Mouse (Mus musculus): ENCODE data around the gene Smad3. TPM values are rescaled to one million over a fixed set of nuclear protein-coding genes. Genes with fewer than 3 reads are reported as not detected.
A peak's percentile ranks its signal among the peaks of the same experiment; 100 is the strongest.

Smad3 gene
- total RNA-seq (2017): 43.1 and 45.5 TPM in 2 replicates

- peak; percentile 70 to 76 for ATAC-seq (replicated peaks in 1 of 2; ENCODE audit: insufficient read depth in 1 of 2, low FRiP score in 2 of 2, low TSS enrichment in 1 of 2, low read depth in 1 of 2, poor library complexity in 2 of 2, severe bottlenecking in 2 of 2)
These were observed at the start of gene Smad3 for GRCm38 (mm10) chr9:63757865-63758440. Gene Smad3, minus strand, starts transcription at chr9:63757994.

GRCm38 (mm10) chr9:63804847-63805246, 47.1 kb upstream of the Smad3 start:
- no peak for ATAC-seq (replicated peaks in 1 of 2; ENCODE audit: insufficient read depth in 1 of 2, low FRiP score in 2 of 2, low TSS enrichment in 1 of 2, low read depth in 1 of 2, poor library complexity in 2 of 2, severe bottlenecking in 2 of 2)

GRCm38 (mm10) chr9:63803181-63803591, 45.4 kb upstream of the Smad3 start:
- peak in 1 of 2 experiments; percentile 7; a peak in 1 of 4 replicates for ATAC-seq (replicated peaks in 1 of 2; ENCODE audit: insufficient read depth in 1 of 2, low FRiP score in 2 of 2, low TSS enrichment in 1 of 2, low read depth in 1 of 2, poor library complexity in 2 of 2, severe bottlenecking in 2 of 2)

GRCm38 (mm10) chr9:63802504-63802903, 44.7 kb upstream of the Smad3 start:
- no peak for ATAC-seq (replicated peaks in 1 of 2; ENCODE audit: insufficient read depth in 1 of 2, low FRiP score in 2 of 2, low TSS enrichment in 1 of 2, low read depth in 1 of 2, poor library complexity in 2 of 2, severe bottlenecking in 2 of 2)

GRCm38 (mm10) chr9:63802080-63802479, 44.3 kb upstream of the Smad3 start:
- no peak for ATAC-seq (replicated peaks in 1 of 2; ENCODE audit: insufficient read depth in 1 of 2, low FRiP score in 2 of 2, low TSS enrichment in 1 of 2, low read depth in 1 of 2, poor library complexity in 2 of 2, severe bottlenecking in 2 of 2)

GRCm38 (mm10) chr9:63796429-63796828, 38.6 kb upstream of the Smad3 start:
- no peak for ATAC-seq (replicated peaks in 1 of 2; ENCODE audit: insufficient read depth in 1 of 2, low FRiP score in 2 of 2, low TSS enrichment in 1 of 2, low read depth in 1 of 2, poor library complexity in 2 of 2, severe bottlenecking in 2 of 2)

- peak; percentile 37 to 42; a peak in 2 of 4 replicates for ATAC-seq (replicated peaks in 1 of 2; ENCODE audit: insufficient read depth in 1 of 2, low FRiP score in 2 of 2, low TSS enrichment in 1 of 2, low read depth in 1 of 2, poor library complexity in 2 of 2, severe bottlenecking in 2 of 2)
These were observed 36.1 kb upstream of the Smad3 start for GRCm38 (mm10) chr9:63793731-63794495.

- ATAC-seq (replicated peaks in 1 of 2; ENCODE audit: insufficient read depth in 1 of 2, low FRiP score in 2 of 2, low TSS enrichment in 1 of 2, low read depth in 1 of 2, poor library complexity in 2 of 2, severe bottlenecking in 2 of 2): no peak
These were observed 33.9 kb upstream of the Smad3 start for GRCm38 (mm10) chr9:63791716-63792115.

GRCm38 (mm10) chr9:63791275-63791674, 33.5 kb upstream of the Smad3 start:
- ATAC-seq (replicated peaks in 1 of 2; ENCODE audit: insufficient read depth in 1 of 2, low FRiP score in 2 of 2, low TSS enrichment in 1 of 2, low read depth in 1 of 2, poor library complexity in 2 of 2, severe bottlenecking in 2 of 2): 0 out of 4 replicates have a peak, but pooled peaks of 1 of the 2 experiments have one; percentile 37

- ATAC-seq (replicated peaks in 1 of 2; ENCODE audit: insufficient read depth in 1 of 2, low FRiP score in 2 of 2, low TSS enrichment in 1 of 2, low read depth in 1 of 2, poor library complexity in 2 of 2, severe bottlenecking in 2 of 2): no peak
These were observed 32.4 kb upstream of the Smad3 start for GRCm38 (mm10) chr9:63790222-63790621.

- ATAC-seq (replicated peaks in 1 of 2; ENCODE audit: insufficient read depth in 1 of 2, low FRiP score in 2 of 2, low TSS enrichment in 1 of 2, low read depth in 1 of 2, poor library complexity in 2 of 2, severe bottlenecking in 2 of 2): no peak
These were observed 31.6 kb upstream of the Smad3 start for GRCm38 (mm10) chr9:63789386-63789785.

- ATAC-seq (replicated peaks in 1 of 2; ENCODE audit: insufficient read depth in 1 of 2, low FRiP score in 2 of 2, low TSS enrichment in 1 of 2, low read depth in 1 of 2, poor library complexity in 2 of 2, severe bottlenecking in 2 of 2): no peak
These were observed 29.8 kb upstream of the Smad3 start for GRCm38 (mm10) chr9:63787606-63788005.

- ATAC-seq (replicated peaks in 1 of 2; ENCODE audit: insufficient read depth in 1 of 2, low FRiP score in 2 of 2, low TSS enrichment in 1 of 2, low read depth in 1 of 2, poor library complexity in 2 of 2, severe bottlenecking in 2 of 2): no peak
These were observed 29.3 kb upstream of the Smad3 start for GRCm38 (mm10) chr9:63787086-63787485.

GRCm38 (mm10) chr9:63786026-63786670, 28.4 kb upstream of the Smad3 start:
- ATAC-seq (replicated peaks in 1 of 2; ENCODE audit: insufficient read depth in 1 of 2, low FRiP score in 2 of 2, low TSS enrichment in 1 of 2, low read depth in 1 of 2, poor library complexity in 2 of 2, severe bottlenecking in 2 of 2): no peak

- peak in 1 of 2 experiments; percentile 40; a peak in 1 of 4 replicates for ATAC-seq (replicated peaks in 1 of 2; ENCODE audit: insufficient read depth in 1 of 2, low FRiP score in 2 of 2, low TSS enrichment in 1 of 2, low read depth in 1 of 2, poor library complexity in 2 of 2, severe bottlenecking in 2 of 2)
These were observed 27.7 kb upstream of the Smad3 start for GRCm38 (mm10) chr9:63785492-63785891.

GRCm38 (mm10) chr9:63784597-63784996, 26.8 kb upstream of the Smad3 start:
- ATAC-seq (replicated peaks in 1 of 2; ENCODE audit: insufficient read depth in 1 of 2, low FRiP score in 2 of 2, low TSS enrichment in 1 of 2, low read depth in 1 of 2, poor library complexity in 2 of 2, severe bottlenecking in 2 of 2): no peak

- ATAC-seq (replicated peaks in 1 of 2; ENCODE audit: insufficient read depth in 1 of 2, low FRiP score in 2 of 2, low TSS enrichment in 1 of 2, low read depth in 1 of 2, poor library complexity in 2 of 2, severe bottlenecking in 2 of 2): peak; percentile 42 to 46; a peak in 3 of 4 replicates
These were observed 24.9 kb upstream of the Smad3 start for GRCm38 (mm10) chr9:63782744-63783143.

All from hematopoietic stem cell, adult 5-6 weeks (primary cell).